Mouse (Mus musculus) v-Abl transformed pro-B cells (cell line): Measurements from ENCODE around the gene Uchl3.

Source experiments
- in situ Hi-C, 2 experiments: fragments of 400-800 bp; cut with MboI; formaldehyde crosslinking; loops; one replicate each; pipeline ENCODE4 v1.15.1; 2025; ENCODE audit not compliant: unreplicated experiment in 2 of 2

Gene Uchl3

GRCm38 (mm10) chr14:101653581-101654525 lies at the start of gene Uchl3:
Gene Uchl3 (plus strand): TSS chr14:101653967.
- in situ Hi-C loops, result loop anchor here (25.0 kb wide), 2 partner anchors 108 to 1333 kb away; partner anchors contain the start of gene Kctd12 (in 1 of the 2)

GRCm38 (mm10) chr14:101605843-101606242 lies 47.9 kb upstream of the Uchl3 start:
- in situ Hi-C loops, result loop anchor here in 1 of 2 experiments (10.0 to 25.0 kb wide), 2 partner anchors 81 to 906 kb away; no protein-coding TSS in a partner anchor

GRCm38 (mm10) chr14:101607631-101608518 lies 45.9 kb upstream of the Uchl3 start:
- in situ Hi-C loops, result loop anchor here in 1 of 2 experiments (10.0 to 25.0 kb wide), 2 partner anchors 83 to 904 kb away; no protein-coding TSS in a partner anchor

GRCm38 (mm10) chr14:101608519-101609368 lies 45.0 kb upstream of the Uchl3 start, which contains the start of gene Tbc1d4:
Gene Tbc1d4 (minus strand): TSS chr14:101609191.
- in situ Hi-C loops, result loop anchor here in 1 of 2 experiments (10.0 to 25.0 kb wide), 2 partner anchors 84 to 904 kb away; no protein-coding TSS in a partner anchor

DNA sequence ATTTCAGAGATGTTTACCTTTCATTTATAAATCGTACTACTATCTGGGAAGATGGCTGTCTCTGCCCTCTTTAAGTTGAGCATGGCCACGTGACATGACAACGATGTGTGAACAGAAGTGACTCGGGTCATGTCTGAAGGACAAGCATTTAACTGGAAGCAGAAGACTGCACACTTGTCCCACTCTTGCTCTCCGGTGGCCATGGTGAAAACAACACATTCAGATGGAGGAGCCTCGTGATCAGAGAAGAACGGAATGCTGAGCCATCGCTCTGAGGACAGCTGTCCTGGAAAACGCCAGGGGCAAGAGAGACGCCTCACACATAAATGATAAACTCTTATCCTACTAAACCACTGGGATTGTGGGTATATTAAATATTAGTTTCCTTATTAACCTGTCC lies 43.1 kb upstream of the Uchl3 start:
- in situ Hi-C loops, result loop anchor here in 1 of 2 experiments (25.0 kb wide), 1 partner anchor 902 kb away; no protein-coding TSS in a partner anchor

- in situ Hi-C loops, result loop anchor here in 1 of 2 experiments (25.0 kb wide), 1 partner anchor 899 kb away; no protein-coding TSS in a partner anchor
Measured at GRCm38 (mm10) chr14:101613206-101613605, 40.6 kb upstream of the Uchl3 start.

GRCm38 (mm10) chr14:101616178-101616577 lies 37.6 kb upstream of the Uchl3 start:
- in situ Hi-C loops, result loop anchor here in 1 of 2 experiments (25.0 kb wide), 1 partner anchor 896 kb away; no protein-coding TSS in a partner anchor

GRCm38 (mm10) chr14:101617680-101618079 lies 36.1 kb upstream of the Uchl3 start:
- in situ Hi-C loops, result loop anchor here in 1 of 2 experiments (25.0 kb wide), 1 partner anchor 895 kb away; no protein-coding TSS in a partner anchor

- in situ Hi-C loops, result no loop called here
Measured at GRCm38 (mm10) chr14:101630548-101630947, 23.2 kb upstream of the Uchl3 start.

GRCm38 (mm10) chr14:101635765-101636164 lies 18.0 kb upstream of the Uchl3 start:
- in situ Hi-C loops, result no loop called here

GRCm38 (mm10) chr14:101637381-101637780 lies 16.4 kb upstream of the Uchl3 start:
- in situ Hi-C loops, result no loop called here

DNA sequence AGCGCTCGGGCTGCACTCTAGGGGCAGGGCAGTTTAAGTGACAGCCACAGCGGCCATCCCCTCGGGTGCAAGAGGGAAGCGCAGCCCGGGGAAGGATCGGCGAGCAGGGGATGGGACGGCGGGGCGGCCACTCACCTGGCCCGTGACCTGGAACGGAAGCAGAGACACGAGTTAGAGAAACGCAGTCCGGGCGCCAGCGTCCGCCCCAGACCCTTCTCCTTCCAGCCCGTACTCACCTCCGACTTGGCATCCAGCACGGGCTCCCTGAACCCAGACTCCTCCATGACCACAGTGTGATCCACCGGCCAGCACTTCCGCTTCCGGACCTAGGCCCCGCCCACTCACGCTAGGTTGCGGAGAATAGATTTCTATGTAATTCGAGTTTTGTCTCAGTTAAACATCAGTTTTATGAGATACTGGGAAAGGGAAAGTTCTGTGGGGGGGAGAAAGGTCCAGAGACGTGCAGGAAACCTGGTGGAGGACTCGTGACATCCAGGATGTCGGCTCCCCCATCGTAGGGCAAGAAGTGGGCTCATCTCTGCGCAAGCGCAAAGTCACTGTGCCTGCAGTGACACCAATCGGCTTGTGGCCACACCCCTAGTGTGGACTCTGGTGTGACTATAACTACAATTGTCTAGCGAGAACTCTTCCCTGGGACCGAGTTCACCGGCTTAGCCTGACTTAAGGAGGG lies 13.5 kb upstream of the Uchl3 start, which contains the start of gene Commd6:
Gene Commd6, minus strand, starts transcription at position 534 of the 691 bp plus-strand sequence.
- in situ Hi-C loops, result no loop called here

GRCm38 (mm10) chr14:101644948-101645347 lies 8.8 kb upstream of the Uchl3 start:
- in situ Hi-C loops, result no loop called here

- in situ Hi-C loops, result loop anchor here (25.0 kb wide), 2 partner anchors 112 to 1337 kb away; partner anchors contain the start of gene Kctd12 (in 1 of the 2)
Measured at GRCm38 (mm10) chr14:101650551-101650950, 3.2 kb upstream of the Uchl3 start.

DNA sequence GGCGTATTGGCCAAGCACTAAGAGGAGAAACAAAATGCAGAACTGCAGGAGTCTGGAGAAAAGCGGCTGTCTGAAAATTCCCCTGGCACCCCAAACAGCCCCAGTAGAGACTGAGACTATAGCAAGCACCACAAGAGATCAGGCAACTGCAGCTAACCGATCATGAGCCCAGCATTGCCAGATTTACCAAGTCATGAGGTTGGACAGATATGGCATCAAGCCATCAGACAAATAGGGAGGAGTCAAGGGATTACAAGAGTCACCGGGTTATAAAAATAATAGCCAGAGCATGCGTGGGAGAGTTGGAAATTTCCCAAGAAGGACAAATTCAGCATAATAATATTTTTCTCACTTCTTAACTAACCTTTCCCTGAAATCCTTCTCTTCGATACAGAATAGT lies 1.2 kb upstream of the Uchl3 start:
- in situ Hi-C loops, result loop anchor here (25.0 kb wide), 2 partner anchors 110 to 1335 kb away; partner anchors contain the start of gene Kctd12 (in 1 of the 2)

DNA sequence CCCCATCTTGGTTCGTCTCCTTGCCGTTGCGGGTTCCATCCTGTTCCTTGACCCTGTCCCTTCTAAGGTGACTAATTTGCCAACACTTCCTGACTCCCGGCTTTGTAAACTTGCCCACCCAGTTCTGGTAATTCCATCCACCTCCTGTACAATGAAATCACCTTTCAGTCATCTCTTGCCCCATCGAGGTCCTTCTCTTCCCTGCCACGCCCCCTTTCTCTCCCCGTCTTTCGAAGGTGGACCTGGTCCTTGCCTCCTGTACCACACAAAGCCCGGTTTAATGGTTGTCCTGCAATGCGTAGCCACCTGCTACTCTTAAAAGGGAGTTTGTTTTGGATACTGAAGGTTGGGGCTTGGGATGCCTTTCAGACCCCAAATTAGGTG lies 751 bp downstream of the Uchl3 start:
- in situ Hi-C loops, result loop anchor here (25.0 kb wide), 2 partner anchors 108 to 1333 kb away; partner anchors contain the start of gene Kctd12 (in 1 of the 2)

GRCm38 (mm10) chr14:101656307-101656706 lies 2.5 kb downstream of the Uchl3 start:
- in situ Hi-C loops, result loop anchor here (25.0 kb wide), 2 partner anchors 106 to 1331 kb away; partner anchors contain the start of gene Kctd12 (in 1 of the 2)
